Mouse (Mus musculus): ENCODE data around the gene Nckap1l.

DNA sequence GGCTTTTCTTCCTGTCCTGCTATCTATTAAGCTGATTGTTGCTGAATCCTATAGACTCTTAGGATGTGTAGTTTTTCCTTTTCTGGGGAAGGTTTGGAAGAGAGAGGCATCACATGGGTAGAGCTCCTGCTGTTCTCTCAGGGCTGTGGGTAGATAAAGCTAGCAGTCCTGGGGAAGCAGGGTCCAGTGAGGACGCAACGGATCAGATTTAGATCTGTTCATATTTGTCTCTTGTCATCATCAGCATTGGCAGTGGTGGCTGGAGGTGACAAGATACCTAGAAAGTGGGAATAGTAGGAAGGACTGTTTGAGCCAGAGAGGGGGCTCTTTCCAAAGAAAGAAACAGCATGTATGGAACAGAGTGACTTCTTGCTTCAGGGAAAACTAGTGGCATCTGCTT, 81.4 kb downstream of the Nckap1l start:
- no peak for TF ChIP-seq POLR2A (IDR thresholded peaks at IDR 0.05; ENCODE audit: low read depth, low read length)
- no peak for TF ChIP-seq CTCF (conservative IDR thresholded peaks at IDR 0.05; ENCODE audit: insufficient read depth, insufficient read length, low read depth, low read length)

Data from kidney, adult 2 months (tissue).